Mouse (Mus musculus): ENCODE results near the gene Arhgef19.

Gene Arhgef19

DNA sequence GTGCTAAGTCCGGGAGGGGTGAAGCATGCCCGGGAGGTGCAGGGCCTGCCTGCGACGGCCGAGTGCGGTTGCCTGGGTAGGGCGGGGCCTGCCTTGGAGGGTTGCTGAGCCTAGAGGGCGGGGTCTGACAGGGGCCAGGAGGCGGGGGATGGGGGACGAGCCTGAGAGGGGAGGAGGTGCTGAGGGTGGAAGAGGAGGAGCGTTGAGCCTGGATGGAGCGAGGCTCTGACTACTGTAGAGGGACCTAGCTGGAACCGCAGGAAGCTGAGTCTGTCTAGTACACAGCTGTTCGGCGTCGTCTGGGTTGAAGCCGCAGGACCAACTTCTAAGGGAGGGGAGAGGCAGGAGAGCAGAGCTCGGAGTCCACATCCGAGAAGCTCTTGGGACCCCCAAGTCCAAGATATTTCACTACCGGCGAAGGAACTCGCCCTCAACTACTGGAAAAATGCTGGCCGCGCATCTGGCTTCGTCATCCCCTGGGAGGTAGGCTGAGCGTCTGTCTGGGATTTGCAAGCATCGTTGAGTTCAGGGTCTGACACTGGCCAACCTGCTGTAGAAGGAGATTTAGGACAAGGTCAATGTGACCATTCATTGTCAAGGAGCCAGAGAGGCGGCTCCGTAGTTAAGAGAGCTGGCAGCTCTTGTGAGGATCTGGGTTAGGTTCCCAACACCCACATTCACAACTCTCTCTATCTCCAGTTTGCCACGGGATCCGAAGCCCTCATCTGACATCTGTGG, at the start of gene Arhgef19:
Arhgef19 (plus strand) TSS at position 112 of the 738 bp plus-strand sequence.
- DNase-seq (ENCODE audit: low spot score): peak; percentile 61

GRCm38 (mm10) chr4:141191294-141191693, 48.0 kb upstream of the Arhgef19 start:
- DNase-seq (ENCODE audit: low spot score): no peak

DNA sequence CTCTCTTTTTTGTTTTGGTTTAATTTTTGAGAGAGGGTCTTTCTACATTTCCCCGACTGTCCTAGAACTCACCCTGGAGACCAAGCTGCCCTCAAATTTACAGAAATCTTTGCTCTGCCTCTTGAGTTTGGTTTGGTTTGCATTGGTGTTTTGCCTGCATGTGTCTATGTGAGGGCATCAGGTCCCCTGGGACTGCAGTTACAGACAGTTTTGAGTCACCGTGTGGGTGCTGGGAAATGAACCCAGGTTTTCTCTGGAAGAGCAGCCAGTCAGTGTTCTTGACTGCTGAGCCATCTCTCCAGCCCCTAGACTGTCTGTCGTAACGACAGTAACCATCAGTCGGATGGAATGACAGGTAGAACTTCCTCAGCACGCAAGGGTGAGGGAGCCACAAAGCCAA, 44.7 kb upstream of the Arhgef19 start:
- no peak for DNase-seq (ENCODE audit: low spot score)

DNA sequence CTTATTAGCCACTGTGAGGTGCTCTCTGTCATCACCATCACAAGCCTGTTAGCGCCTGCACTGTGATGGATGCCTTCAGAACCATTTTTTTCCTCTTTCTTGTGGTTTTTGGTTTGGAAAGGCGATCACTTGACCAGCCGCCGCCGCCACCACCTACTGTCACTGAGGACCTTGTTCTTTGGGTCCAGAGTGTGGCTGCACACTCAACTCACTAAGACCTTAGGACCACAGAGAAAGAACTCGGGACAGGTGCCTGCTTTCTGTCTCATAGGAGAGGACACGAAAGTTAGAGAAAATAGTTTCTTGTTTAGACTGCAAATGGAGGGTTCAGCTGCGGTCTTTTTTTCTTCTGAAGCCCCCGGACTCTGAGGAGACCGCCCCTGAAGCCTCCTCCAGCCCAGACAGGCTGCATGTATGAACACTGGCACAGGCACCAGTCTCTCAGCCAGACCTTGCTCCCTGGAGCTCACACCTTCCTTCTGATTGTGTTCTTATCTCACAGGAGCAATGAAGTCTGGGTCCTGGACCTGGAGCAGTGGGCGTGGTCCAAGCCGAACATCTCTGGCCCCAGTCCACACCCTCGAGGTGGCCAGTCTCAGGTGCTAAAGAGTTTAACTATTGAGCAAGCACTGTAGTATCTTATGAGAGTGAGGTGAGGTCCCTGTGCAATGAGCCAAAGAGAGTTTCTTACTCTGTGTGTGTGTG, 42.2 kb upstream of the Arhgef19 start:
- DNase-seq (ENCODE audit: low spot score): no peak

DNA sequence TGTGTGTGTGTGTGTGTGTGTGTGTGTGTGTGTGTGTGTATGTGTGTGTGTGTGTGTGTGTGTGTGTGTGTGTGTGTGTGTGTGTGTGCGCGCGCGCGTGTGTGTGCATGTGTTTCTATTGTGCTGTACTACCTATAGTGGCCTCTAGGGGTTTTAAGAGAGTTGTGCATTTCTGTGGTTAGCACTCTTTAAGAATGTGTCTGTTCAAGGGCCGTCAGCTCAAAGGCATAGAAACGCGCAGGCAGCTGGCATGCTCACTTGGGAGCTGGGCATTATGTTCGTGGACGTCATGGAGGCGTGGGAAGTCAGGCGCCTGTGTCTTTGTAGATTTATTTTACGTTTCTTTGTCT, 41.6 kb upstream of the Arhgef19 start:
- DNase-seq (ENCODE audit: low spot score): no peak

GRCm38 (mm10) chr4:141200906-141201305, 38.4 kb upstream of the Arhgef19 start:
- peak; percentile 21 for DNase-seq (ENCODE audit: low spot score)

DNA sequence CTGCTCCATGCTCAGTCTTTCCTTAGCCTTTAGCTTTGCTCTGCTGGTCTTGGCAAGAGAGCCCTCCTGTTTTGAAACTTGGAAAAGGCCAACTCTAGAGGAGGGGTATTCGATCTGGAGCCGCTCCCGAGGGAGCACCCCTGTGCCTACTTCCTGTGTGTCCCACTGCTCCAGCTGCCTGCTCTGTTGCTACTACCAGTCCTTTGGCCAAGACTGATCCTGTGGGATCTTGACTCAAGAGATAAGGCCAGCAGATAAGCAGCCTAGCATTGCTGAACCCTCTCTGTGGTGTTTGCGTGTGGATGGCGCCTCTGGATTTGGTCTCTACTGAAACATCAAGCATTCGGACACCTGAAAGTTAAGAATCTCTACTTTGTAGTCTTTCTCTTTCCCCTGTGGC, 37.1 kb upstream of the Arhgef19 start:
- DNase-seq (ENCODE audit: low spot score): no peak

DNA sequence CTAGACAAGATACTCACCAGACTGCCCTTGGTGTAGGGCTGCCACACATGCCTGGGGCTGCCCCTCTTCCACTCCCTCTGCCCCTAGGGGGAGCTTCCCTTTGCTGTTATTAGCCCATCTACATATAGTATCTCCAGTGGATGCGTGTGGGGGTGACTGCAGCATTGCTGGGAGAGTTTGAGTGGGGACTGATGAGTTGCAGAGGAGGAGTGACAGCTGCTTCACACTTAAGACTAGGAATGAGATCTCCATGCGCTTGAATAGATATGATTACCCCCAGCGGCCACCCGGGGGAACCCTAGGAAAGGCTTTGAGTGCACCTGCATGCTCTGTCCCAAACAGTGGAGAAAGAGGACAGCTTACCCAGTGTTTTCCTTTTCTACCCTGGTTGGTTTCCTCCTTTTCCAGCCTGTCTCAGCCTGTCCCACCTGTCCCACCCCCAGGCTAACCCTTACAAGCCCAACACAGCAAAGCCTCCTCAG, 34.7 kb upstream of the Arhgef19 start:
- DNase-seq (ENCODE audit: low spot score): peak; percentile 37

DNA sequence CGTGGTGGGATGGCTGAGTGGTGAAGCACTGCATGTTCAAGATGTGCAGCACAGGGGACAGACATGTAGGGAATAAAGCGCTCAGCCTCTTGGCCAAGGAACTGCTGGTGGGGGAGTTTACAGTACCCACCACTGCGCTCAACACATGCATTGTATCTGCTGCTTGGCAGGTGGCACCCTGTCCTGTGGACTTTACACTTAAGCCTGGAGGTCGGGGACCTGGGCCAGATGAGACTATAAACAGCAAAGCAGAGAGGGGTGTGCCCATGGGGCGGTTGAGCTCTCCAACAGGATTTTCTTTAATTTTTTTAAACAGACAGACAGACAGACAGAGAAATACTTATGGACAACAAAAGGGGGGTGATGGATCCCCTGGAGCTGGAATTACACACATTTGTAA, 32.2 kb upstream of the Arhgef19 start:
- DNase-seq (ENCODE audit: low spot score): no peak

DNA sequence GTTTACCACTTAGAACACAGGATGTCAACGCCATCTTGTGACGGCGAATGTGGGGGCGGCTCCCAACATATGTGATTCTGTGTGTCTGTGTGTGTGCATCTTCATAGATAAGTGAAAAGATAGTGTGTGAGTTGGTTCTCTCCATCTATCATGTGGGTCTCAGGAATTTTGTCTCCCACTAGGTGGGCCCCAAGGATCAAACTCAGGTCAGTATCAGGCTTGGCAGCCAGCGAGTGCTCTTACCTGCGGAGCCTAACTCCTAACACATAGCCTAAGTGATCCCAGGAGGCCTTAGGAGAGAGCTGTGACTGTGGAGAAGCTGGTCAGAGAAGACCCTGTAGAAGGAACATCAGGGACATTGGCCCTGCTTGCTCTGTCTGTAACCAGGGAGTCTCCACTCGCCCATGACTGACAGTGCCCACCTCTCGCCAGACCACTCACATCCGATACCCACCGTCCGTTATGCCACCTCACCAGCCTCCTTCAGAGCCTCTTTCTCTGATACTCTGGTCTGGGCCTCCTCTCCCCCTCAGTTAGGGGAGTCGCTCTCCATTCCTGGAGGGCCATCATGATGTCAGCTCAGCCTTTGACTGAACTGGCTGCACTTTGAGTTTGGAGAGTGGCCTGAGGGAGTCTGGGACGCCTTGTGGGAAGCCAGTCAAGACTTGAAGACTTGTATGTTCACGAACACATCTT, 28.6 kb upstream of the Arhgef19 start:
- DNase-seq (ENCODE audit: low spot score): no peak

GRCm38 (mm10) chr4:141211646-141212045, 27.7 kb upstream of the Arhgef19 start:
- DNase-seq (ENCODE audit: low spot score): no peak

DNA sequence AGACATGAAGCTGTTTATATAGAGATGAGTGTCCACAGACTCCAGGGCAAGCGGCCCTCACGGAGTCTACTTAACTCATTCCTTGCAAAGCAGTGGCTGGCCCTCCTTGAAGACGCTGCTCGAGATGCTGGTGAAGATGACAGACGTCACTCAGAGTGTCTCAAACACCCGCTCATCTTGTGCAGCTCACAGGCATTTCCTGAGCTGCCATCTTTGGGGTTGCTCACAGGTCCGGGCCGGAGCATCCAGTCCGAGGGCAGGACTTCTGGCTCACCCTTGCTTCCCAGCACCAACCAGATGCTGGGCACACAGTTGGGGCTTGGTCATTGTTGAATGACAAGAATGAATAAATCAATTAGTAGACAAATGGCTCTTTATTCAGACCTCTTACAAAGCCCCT, 26.4 kb upstream of the Arhgef19 start:
- no peak for DNase-seq (ENCODE audit: low spot score)

DNA sequence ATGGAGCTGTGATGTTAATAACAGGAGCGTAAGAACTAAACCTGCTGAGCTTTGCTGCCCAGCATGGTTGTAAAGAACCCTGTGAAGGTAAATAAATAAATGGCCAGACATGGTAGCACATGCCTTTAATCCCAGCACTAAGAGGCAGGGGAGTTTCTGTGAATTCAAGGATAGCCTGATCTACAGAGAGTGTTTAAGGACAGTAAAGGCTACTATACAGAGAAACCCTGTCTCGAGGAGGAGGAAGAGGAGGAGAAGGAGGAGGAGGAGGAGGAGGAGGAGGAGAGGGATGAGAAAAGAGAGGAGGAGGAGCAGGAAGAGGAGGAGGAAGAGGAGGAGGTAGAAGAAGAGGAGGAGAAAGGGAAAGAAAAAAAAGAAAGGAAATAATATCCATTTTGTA, 26.0 kb upstream of the Arhgef19 start:
- no peak for DNase-seq (ENCODE audit: low spot score)

- DNase-seq (ENCODE audit: low spot score): peak; percentile 95
These were observed 25.4 kb upstream of the Arhgef19 start, which contains the start of gene Rsg1 for GRCm38 (mm10) chr4:141213770-141214336. Rsg1 (plus strand) TSS chr4:141213956.

- no peak for DNase-seq (ENCODE audit: low spot score)
These were observed 24.9 kb upstream of the Arhgef19 start for GRCm38 (mm10) chr4:141214337-141214851.

- DNase-seq (ENCODE audit: low spot score): no peak
These were observed 19.6 kb upstream of the Arhgef19 start for GRCm38 (mm10) chr4:141219583-141220213.

GRCm38 (mm10) chr4:141221848-141222247, 17.5 kb upstream of the Arhgef19 start:
- no peak for DNase-seq (ENCODE audit: low spot score)

- no peak for DNase-seq (ENCODE audit: low spot score)
These were observed 16.5 kb upstream of the Arhgef19 start for GRCm38 (mm10) chr4:141222752-141223151.

DNA sequence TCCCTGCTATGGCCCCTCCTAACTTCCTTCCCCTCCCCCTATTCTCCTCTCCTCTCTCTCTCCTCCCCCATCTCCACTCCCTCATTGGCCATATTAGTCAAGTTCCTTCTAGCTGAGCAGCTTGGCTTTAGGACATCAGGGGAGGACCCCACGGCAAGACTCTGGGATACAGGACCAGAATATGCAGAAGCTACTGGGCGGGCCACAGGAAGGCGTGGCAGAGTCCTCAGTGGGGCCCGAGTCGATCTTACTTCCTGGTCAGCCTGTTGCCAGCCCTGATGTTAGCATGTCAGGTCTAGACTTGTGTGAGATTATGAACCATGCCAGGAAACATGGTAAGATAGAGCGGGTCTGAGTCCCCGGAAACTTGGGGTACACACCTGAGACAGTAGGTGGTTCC, 10.6 kb upstream of the Arhgef19 start:
- no peak for DNase-seq (ENCODE audit: low spot score)

DNA sequence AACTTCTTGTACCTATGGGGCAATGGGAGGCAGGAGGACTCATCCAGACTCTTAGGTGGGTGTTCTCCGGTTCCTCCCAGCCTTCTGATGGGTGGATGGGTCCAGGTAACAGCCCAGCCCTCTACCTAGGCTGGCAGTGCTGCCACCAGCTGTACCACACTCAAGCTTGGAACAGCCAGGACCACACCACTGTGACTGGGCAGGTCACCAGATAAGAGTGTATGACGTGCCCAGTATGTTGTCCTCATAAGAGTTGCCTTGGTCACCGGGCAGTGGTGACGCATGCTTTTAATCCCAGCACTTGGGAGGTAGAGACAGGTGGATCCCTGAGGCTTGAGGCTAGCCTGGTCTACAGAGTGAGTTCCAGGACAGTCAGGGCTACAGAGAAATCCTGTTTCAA, 6.1 kb upstream of the Arhgef19 start:
- DNase-seq (ENCODE audit: low spot score): no peak

DNA sequence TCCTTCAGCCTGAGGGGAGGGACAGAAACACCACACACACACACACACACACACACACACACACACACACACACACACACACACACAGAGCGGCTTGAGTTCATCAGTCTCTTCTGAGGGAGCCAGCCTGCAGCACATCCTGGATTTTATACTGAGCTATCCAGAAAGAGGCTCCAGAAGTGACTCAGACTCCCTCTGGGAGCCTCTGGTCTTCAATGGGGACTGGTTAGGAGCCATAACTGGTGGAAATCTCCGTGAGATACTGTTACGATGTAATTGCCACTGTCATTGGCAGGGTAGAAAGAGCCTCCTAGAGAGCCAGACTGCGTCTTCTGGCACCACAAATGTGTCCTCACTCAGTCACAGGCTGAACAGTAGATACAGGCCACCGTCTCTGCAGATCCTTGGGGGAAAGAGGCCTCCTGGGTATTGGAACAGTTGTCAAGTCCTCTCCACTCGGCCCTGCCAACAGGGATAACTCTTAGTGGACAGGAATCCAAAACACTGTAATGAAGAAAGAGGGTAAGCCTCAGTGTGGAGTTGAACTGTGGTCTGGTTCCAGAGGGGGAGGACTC, 3.7 kb upstream of the Arhgef19 start:
- no peak for DNase-seq (ENCODE audit: low spot score)
